Mouse (Mus musculus) hematopoietic stem cell, adult 5-6 weeks (primary cell): ENCODE data around the gene Tmem266. TPM values are rescaled to one million over a fixed set of nuclear protein-coding genes. Genes with fewer than 3 reads are reported as not detected.

Source experiments
- ATAC-seq, 2 experiments: fragments of 125-278 bp in 1 of 2; replicated peaks in 1 of 2; 2 replicates each; pipeline ENCODE4 v1.8.0; 2016 to 2017; ENCODE audit warnings: inconsistent platforms in 2 of 2, mild to moderate bottlenecking in 2 of 2, moderate number of reproducible peaks in 2 of 2, low read depth in 1 of 2, moderate TSS enrichment in 1 of 2; ENCODE audit not compliant: low FRiP score in 2 of 2, poor library complexity in 2 of 2, severe bottlenecking in 2 of 2, insufficient read depth in 1 of 2, low TSS enrichment in 1 of 2
- total RNA-seq: library from RNA; stranded (forward); fragments of 172-1452, 232-1000 nt; gene quantifications from 2 replicates; pipeline ENCODE4 v1.2.3, GENCODE M21; 2017

Gene Tmem266
- total RNA-seq, 1 experiment from 2014 or later: not detected

GRCm38 (mm10) chr9:55325564-55326514 lies 874 bp upstream of the Tmem266 start:
- ATAC-seq: peak in 1 of 2 experiments; percentile 14; a peak in 1 of 4 replicates

- peak; percentile 37 to 63 for ATAC-seq
Observed at GRCm38 (mm10) chr9:55327234-55327615, 512 bp downstream of the Tmem266 start.

DNA sequence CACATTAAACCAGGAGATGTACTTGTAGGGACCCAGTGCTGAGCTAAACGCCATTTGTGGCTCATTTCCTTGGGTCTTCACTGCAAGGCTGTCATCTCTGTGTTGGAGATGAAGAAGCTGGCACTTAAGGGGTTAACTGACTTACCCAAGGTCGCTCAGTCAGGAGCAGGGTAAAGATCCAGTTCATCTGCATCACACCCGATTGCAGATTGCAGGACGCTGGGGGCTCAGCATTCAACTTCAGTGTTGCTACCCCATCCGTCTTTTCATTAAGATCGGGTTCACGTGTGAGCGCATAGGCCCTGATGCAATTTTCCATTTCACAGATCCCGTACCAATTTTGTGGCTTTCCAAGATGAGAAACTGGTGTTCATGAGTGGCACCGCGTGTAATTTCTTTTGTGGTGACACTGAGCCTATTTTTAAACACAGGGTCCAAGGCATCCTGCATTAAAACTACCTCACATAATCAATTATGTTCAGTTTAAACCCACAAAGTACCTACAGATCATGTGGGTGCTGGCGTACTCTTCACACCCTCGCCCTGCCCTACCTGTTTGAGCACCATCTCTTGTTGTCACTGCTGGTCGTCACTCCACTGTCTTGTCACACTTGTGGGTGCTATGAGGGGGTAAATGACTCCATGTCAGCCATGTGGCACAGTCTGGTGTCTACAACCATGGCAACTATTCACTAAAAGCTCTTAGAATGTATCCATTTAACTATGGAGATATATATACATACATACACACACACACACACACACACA lies 1.6 kb downstream of the Tmem266 start:
- ATAC-seq: no peak

- no peak for ATAC-seq
Observed at GRCm38 (mm10) chr9:55329401-55329800, 2.7 kb downstream of the Tmem266 start.

DNA sequence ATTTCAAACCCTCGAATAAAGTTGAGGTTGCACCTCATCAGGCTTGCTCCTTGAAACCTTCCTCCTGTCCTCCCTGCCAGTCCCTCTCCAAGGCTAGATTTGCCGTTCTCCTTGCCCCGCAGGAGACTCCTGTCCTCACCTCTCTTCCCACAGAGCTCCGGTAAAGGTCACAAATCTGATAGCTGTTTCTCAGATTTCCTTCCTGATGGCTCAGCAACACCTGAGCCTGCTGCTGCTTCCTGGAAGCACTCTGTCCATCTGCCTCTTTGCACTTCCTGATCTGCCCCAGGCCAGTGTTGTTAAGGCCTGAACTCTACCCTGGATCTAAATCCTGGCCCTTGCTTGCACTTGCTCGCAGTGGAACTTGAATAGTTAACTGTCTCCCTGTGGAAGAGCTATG lies 5.8 kb downstream of the Tmem266 start:
- no peak for ATAC-seq

DNA sequence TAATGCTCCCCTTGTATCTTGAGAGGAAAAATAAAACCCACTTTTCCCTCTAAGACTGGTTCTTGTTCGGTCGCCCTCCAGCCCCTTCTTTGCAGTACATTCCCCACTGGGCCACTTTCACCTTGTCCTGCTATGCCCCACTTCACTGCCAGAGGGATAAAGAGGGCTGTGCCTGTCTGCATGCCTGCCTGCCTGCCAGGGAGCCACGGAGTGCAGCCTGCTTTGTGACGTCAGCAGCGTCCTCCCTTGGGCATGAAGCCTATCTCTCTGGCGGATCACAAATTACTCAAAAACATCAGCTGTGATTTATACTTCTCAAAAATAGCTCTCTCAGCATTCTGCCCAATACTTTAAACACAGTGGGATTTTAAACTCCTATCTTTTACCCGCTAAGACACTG lies 6.2 kb downstream of the Tmem266 start:
- no peak for ATAC-seq

GRCm38 (mm10) chr9:55344165-55344564 lies 17.5 kb downstream of the Tmem266 start:
- no peak for ATAC-seq

DNA sequence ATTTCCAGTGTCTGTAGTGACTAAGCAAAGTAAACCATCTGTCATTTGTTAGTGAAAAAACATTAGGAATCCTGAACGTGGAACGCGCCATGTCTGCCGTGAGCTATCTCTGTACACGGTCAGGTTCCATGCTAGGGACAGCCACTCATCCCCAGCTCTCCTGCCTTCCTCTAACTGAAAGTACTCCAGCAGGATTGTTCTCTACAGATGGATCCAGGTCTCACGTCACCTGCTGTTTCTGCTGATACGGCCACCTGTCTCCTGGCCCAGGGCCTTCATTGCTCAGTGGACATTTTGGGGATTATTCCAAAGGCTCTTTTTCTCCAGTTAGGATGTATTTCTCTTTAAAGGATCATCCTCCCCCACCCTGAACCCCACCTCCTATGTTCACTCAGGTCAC lies 18.6 kb downstream of the Tmem266 start:
- no peak for ATAC-seq

GRCm38 (mm10) chr9:55348664-55349063 lies 22.0 kb downstream of the Tmem266 start:
- ATAC-seq: no peak

GRCm38 (mm10) chr9:55354686-55355085 lies 28.0 kb downstream of the Tmem266 start:
- ATAC-seq: no peak

GRCm38 (mm10) chr9:55355270-55355834 lies 28.6 kb downstream of the Tmem266 start:
- no peak for ATAC-seq

- ATAC-seq: no peak
Observed at GRCm38 (mm10) chr9:55357164-55357563, 30.5 kb downstream of the Tmem266 start.

DNA sequence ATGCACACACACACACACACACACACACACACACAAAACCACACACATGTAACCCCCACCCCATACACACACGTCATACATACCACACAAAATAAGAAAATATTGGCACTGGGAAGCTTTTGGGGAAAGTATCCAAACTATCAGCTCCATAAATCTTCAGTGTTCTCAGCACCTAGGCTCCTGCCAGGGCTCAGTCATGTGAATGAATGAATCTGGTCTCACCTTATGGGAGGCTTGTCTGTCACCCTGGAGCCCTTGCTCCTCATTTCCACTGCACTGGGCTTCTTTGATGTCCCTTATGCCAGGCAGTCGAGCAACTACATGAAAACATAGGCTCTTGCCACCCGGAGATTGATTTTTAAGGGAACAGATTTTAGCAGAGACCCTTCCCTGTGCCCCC lies 33.7 kb downstream of the Tmem266 start:
- ATAC-seq: no peak

GRCm38 (mm10) chr9:55360861-55361260 lies 34.1 kb downstream of the Tmem266 start:
- ATAC-seq: no peak

GRCm38 (mm10) chr9:55361969-55362368 lies 35.3 kb downstream of the Tmem266 start:
- no peak for ATAC-seq

DNA sequence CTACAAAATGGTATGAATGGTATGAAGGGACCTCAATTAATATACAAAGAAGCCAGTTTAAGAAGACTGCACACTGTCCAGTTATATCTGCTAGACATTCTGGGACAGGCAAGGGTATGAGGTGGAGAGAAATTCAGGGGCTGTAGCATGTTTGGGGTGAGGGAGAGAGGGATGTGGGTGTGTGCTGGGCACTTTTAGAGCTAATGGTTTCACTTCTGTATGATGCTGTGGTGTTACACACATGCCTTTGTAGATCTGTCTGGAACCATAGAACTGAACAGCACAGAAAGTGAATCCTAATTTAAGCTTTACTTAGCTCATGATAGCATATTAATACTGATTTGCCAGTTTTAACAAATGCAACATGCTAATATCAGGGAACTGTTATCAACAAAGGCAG lies 37.0 kb downstream of the Tmem266 start:
- ATAC-seq: no peak

DNA sequence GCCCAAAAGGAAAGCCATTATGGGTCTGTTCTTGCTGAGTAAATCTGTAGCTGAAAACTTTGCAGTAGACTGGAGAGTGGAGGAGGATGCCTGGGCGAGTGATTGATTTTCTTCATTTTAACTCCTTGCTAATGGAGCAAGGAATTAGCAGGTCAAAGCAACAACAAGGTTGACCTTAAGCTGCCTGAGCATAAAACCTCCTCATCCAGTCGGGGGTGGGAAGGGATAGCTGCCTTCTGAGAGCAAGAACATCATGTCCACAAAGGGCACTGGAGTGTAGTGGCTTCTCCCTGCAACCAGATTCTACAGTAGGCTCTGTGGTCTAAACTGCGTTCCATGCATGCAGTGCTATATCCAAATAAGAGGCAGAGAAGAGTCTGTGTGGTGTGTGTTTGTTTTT lies 41.3 kb downstream of the Tmem266 start:
- no peak for ATAC-seq

DNA sequence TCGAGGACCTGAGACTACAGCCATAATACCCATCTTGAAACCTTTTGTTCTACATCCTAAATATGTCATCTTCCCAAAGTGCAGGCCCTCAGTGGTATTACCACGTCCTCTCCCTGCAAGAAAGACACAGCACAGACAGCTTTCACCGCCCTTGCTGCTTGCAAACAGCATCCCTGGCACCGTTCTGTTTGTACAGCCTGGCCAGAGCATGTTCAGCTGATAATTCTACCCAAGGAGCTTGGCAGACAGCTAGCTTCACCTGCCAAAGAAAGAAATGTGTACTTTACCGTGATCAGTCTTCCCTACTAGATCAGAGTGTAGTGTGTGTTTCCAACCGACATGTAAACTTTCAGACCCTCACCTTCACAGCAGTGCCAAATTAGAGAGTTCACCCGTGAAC lies 45.2 kb downstream of the Tmem266 start:
- ATAC-seq: no peak
